Mouse (Mus musculus) spleen, adult 12 weeks (tissue): ENCODE results near the gene 4931406P16Rik.
"Not testable (repeated sequence)": the region's sequence is repeated elsewhere in the genome, so short reads cannot be mapped to it uniquely, and the experiment has no call there.

Source experiments
- DNase-seq: peaks from one replicate; pipeline ENCODE4 v3.0.0; 2022; ENCODE audit warnings: low spot score

The 4931406P16Rik gene

GRCm38 (mm10) chr7:34208027-34208745 lies 105.2 kb downstream of the 4931406P16Rik start:
- DNase-seq: no peak

GRCm38 (mm10) chr7:34206331-34206730 lies 107.0 kb downstream of the 4931406P16Rik start:
- no peak for DNase-seq

- DNase-seq: not testable (repeated sequence)
These were observed 111.2 kb downstream of the 4931406P16Rik start for GRCm38 (mm10) chr7:34202147-34202546.

GRCm38 (mm10) chr7:34200829-34201228 lies 112.5 kb downstream of the 4931406P16Rik start:
- no peak for DNase-seq

GRCm38 (mm10) chr7:34198346-34198745 lies 115.0 kb downstream of the 4931406P16Rik start:
- peak; percentile 35 for DNase-seq

GRCm38 (mm10) chr7:34196132-34197128 lies 116.9 kb downstream of the 4931406P16Rik start, which contains the start of gene Pdcd2l:
Pdcd2l (minus strand) TSS chr7:34196661.
- peak; percentile 87 for DNase-seq

- DNase-seq: no peak
These were observed 117.7 kb downstream of the 4931406P16Rik start for GRCm38 (mm10) chr7:34195632-34196031.

GRCm38 (mm10) chr7:34192825-34193224 lies 120.5 kb downstream of the 4931406P16Rik start:
- no peak for DNase-seq

GRCm38 (mm10) chr7:34189376-34189989 lies 123.9 kb downstream of the 4931406P16Rik start:
- DNase-seq: no peak
